Mouse (Mus musculus): ENCODE measurements around the gene Slitrk2. TPM values are rescaled to one million over a fixed set of nuclear protein-coding genes. Genes with fewer than 3 reads are reported as not detected.

Gene Slitrk2
- polyA plus RNA-seq (2016; fragmentation: Nextera tagmentation; extraction: Ambion mirVana), result 4.1 TPM in 2 replicates

DNA sequence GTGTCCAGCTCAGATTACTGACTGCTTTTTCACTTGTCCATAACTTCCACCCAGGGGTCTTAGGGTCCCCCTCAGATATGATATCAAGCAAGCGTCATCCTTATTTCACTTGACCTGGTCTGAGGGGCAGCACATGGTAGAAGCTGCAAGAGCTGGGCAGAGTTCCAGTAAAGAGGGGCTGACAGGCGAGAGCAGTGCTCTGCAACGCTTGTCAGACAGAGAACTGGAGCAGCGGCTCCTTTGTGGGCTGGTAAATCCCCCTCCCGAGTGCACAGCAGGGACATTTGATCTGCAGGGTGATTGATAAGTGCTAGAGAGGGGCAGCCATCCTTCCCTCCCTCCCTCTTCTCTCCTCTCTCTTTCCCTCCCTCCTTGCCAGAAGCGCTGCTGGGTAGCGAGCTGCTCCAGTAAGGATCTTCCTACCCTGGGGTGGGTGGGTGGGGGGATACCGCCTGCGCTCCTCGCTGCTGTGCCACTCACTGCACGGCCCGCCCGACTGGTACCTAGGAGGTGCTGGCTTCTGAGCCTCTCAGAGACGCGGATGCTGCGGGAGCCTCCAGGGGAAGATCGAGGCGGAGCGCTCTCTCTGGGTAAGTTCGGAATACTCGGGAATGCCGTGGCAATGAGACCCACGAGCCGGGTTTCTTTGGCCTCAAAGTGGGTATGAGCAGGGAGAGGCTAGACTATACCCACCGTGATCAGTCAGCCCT is at the start of gene Slitrk2:
TSS of gene Slitrk2 (plus strand) at position 408 of the 710 bp plus-strand sequence.
- no peak within 1 kb of the TSS for H3K27ac ChIP-seq
- no peaks in the 10 kb centered on the region for H3K36me3 ChIP-seq
- 17% methylated on average over 25 of the region's 25 CpGs for WGBS

DNA sequence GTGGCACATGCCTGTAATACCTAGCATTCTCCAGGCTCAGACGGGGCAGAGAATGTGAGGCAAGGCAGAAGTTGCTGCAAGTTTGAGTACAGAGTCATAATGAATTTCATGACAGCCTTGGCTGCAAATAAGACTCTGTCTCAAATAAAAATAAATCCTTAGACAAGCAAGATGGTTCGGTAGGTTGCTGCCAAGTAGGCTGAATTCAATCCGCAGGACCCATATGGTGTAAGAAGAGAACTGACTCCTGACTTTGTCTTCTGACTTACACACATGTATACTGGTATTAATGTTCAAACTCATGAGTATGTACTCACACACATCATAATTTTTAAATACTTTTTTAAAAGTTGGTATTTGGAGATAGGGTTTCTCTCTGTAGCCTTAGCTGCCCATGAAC is 43.6 kb upstream of the Slitrk2 start:
- no peaks in the 10 kb centered on the region for H3K27me3 ChIP-seq
- no peaks in the 10 kb centered on the region for H3K36me3 ChIP-seq
- 87% methylated on average over 3 of the region's 3 CpGs for WGBS
- ATAC-seq (ENCODE audit: insufficient number of reproducible peaks, insufficient read depth, low FRiP score, low TSS enrichment), result no peak
- no peaks in the 10 kb centered on the region for H3K4me1 ChIP-seq
- H3K4me2 ChIP-seq (replicated peaks), result no peak overlapping the region
- no peak overlapping the region for H3K9ac ChIP-seq
- no peak overlapping the region for H3K4me3 ChIP-seq
- no peak overlapping the region for H3K27ac ChIP-seq
- H3K9me3 ChIP-seq, result no peaks in the 10 kb centered on the region

More for the DNA sequence above, at the start of gene Slitrk2:
- no peaks in the 10 kb centered on the region for H3K27me3 ChIP-seq
- peak within 1 kb of the TSS; percentile 4; the same call in 1 of the 2 replicates for H3K9ac ChIP-seq
- peak within 1 kb of the TSS; percentile 34 for H3K4me3 ChIP-seq
- ATAC-seq (ENCODE audit: insufficient number of reproducible peaks, insufficient read depth, low FRiP score, low TSS enrichment), result peak; percentile 57
- H3K4me1 ChIP-seq, result no peaks in the 10 kb centered on the region
- peak within 1 kb of the TSS; percentile 60 for H3K4me2 ChIP-seq (replicated peaks)
- H3K9me3 ChIP-seq, result no peaks in the 10 kb centered on the region

DNA sequence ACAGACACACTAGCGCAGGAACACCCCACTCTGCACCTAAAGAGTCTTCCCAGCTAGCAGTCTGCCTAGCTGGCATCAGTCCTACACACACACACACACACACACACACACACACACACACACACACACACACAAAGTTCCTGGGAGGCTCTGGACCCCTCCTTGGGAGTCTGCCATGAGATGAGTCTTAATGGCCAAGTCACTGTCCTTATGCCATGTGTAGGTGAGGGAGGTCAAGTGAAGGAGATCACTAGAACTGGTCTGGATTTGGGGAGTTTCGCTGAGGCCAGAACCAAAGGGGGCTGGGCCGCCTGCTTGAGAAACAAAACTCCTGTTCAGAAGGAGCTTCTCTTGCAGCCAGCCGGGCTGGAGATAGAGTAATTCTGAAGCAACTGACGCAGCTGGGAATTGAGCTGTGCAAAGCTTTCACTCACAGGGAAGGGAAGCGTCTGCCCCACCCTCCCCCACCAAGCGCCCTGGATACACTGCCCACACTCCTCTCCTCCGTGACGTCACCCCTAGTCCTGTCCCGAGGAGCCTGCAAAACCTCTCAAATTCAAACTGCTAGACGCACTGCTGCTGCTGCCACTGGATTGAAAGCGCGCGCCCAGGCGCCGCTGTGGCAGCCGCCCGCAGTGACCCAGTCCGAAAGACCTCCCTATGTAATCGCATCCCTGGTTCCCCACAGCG is 3.5 kb downstream of the Slitrk2 start:
- Histone ChIP-seq H3K36me3 (no peaks in the 10 kb centered on the region), H3K27me3 (no peaks in the 10 kb centered on the region), H3K27ac (no peak overlapping the region), H3K4me1 (no peaks in the 10 kb centered on the region), H3K9ac (peak overlapping the region; percentile 19; the same call in 1 of the 2 replicates), H3K4me3 (peak overlapping the region; percentile 35), H3K4me2 (replicated peaks) (peak overlapping the region; percentile 54), H3K9me3 (no peaks in the 10 kb centered on the region)
- WGBS, result 8% methylated on average over 21 of the region's 21 CpGs
- ATAC-seq (ENCODE audit: insufficient number of reproducible peaks, insufficient read depth, low FRiP score, low TSS enrichment), result peak; percentile 80

DNA sequence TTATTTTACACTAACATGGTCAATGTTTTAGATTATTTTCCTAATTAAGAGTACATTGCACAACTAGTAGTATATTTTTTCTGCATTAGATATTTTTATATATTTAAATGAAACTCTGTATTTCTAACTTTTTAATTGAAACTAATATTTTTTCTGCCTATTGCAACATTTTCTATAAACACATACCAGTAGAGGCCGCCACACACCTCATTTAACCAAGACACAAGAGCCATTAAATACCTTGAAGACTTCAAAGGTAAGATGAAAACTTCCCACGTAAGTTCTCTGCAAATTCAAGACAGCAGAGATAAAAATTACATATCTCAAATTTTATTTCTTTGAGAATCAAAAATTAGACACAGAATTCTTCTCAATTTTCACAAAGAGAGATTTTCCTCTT is 8.2 kb downstream of the Slitrk2 start:
- Histone ChIP-seq H3K4me3 (no peak overlapping the region), H3K9me3 (no peaks in the 10 kb centered on the region), H3K4me1 (no peaks in the 10 kb centered on the region), H3K4me2 (replicated peaks) (no peak overlapping the region), H3K27ac (no peak overlapping the region), H3K36me3 (no peaks in the 10 kb centered on the region), H3K9ac (no peak overlapping the region), H3K27me3 (no peaks in the 10 kb centered on the region)
- WGBS, result 28% methylated on average over 2 of the region's 2 CpGs
- no peak for ATAC-seq (ENCODE audit: insufficient number of reproducible peaks, insufficient read depth, low FRiP score, low TSS enrichment)

DNA sequence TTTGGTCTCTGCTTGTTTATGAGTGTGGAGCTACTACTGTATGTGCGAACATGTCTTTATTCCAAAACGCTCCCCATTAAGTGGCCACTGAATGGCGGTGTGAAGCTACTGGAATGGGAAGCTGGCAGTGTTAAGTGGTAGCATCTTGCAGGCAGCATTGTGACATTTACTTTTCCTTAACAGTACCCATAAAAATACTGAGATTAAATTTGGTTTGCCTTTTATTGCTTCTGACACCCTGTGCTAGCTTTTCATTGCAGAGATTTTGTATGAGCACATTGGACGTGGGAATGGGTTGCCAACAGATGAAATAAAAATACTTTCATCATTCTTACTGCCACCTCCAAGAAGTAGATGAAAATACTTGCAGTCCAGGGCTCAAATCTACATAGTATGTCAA is 27.8 kb downstream of the Slitrk2 start:
- no peaks in the 10 kb centered on the region for H3K36me3 ChIP-seq
- H3K27me3 ChIP-seq, result no peaks in the 10 kb centered on the region
- H3K9me3 ChIP-seq, result no peaks in the 10 kb centered on the region
- H3K9ac ChIP-seq, result no peak overlapping the region
- ATAC-seq (ENCODE audit: insufficient number of reproducible peaks, insufficient read depth, low FRiP score, low TSS enrichment), result no peak
- H3K4me3 ChIP-seq, result no peak overlapping the region
- H3K27ac ChIP-seq, result no peak overlapping the region
- H3K4me1 ChIP-seq, result no peaks in the 10 kb centered on the region
- WGBS, result 89% methylated on average over 4 of the region's 4 CpGs
- no peak overlapping the region for H3K4me2 ChIP-seq (replicated peaks)

DNA sequence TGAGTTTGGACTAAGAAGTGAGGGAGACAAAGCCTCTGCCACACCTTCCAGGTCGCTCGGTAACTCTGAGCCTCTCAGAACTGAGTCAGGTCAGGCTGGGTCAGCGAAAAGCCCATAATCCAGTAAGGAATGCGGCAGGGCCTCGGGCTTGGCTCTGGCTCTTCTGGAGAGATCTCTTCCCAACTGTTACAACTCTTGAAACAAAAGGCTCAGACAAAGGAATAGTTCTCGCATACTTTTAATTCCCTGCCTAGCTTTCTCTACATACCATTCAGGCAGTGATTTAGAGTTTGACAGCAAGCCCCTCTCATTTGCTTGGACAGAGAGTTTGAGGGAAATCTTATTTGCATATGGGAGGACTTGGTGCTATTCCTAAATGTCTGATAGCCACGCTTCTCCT is 29.5 kb downstream of the Slitrk2 start:
- Histone ChIP-seq H3K4me3 (no peak overlapping the region), H3K9me3 (no peaks in the 10 kb centered on the region), H3K9ac (no peak overlapping the region), H3K4me2 (replicated peaks) (no peak overlapping the region), H3K27ac (no peak overlapping the region), H3K36me3 (no peaks in the 10 kb centered on the region), H3K4me1 (no peaks in the 10 kb centered on the region), H3K27me3 (no peaks in the 10 kb centered on the region)
- 31% methylated on average over 7 of the region's 7 CpGs for WGBS
- ATAC-seq (ENCODE audit: insufficient number of reproducible peaks, insufficient read depth, low FRiP score, low TSS enrichment), result no peak
